Mouse (Mus musculus): ENCODE results near the gene Tas1r2.
A peak's percentile ranks its signal among the peaks of the same experiment; 100 is the strongest.

The Tas1r2 gene

GRCm38 (mm10) chr4:139639801-139640200 is 13.5 kb upstream of the Tas1r2 start:
- no peak for DNase-seq

GRCm38 (mm10) chr4:139640333-139640732 is 13.0 kb upstream of the Tas1r2 start:
- DNase-seq = no peak

- no peak for DNase-seq
These were observed 12.6 kb upstream of the Tas1r2 start for GRCm38 (mm10) chr4:139640775-139641174.

GRCm38 (mm10) chr4:139641829-139642425 is 11.4 kb upstream of the Tas1r2 start:
- peak; percentile 25 for DNase-seq

GRCm38 (mm10) chr4:139643972-139644371 is 9.4 kb upstream of the Tas1r2 start:
- DNase-seq = peak; percentile 73

GRCm38 (mm10) chr4:139646916-139647315 is 6.4 kb upstream of the Tas1r2 start:
- DNase-seq = no peak

GRCm38 (mm10) chr4:139650086-139650743 is 3.1 kb upstream of the Tas1r2 start:
- DNase-seq = no peak

- no peak for DNase-seq
These were observed 2.4 kb upstream of the Tas1r2 start for GRCm38 (mm10) chr4:139650907-139651306.

- no peak for DNase-seq
These were observed 8.6 kb downstream of the Tas1r2 start for GRCm38 (mm10) chr4:139661897-139662296.

- no peak for DNase-seq
These were observed 14.3 kb downstream of the Tas1r2 start for GRCm38 (mm10) chr4:139667632-139668031.

- DNase-seq = peak; percentile 58
These were observed 16.5 kb downstream of the Tas1r2 start for GRCm38 (mm10) chr4:139669847-139670246.

GRCm38 (mm10) chr4:139675696-139676095 is 22.4 kb downstream of the Tas1r2 start:
- DNase-seq = no peak

- DNase-seq = no peak
These were observed 30.6 kb downstream of the Tas1r2 start for GRCm38 (mm10) chr4:139683728-139684638.

GRCm38 (mm10) chr4:139684639-139685017 is 31.3 kb downstream of the Tas1r2 start:
- DNase-seq = peak; percentile 36

- DNase-seq = no peak
These were observed 34.7 kb downstream of the Tas1r2 start for GRCm38 (mm10) chr4:139688058-139688457.

- no peak for DNase-seq
These were observed 36.4 kb downstream of the Tas1r2 start for GRCm38 (mm10) chr4:139689627-139690269.

GRCm38 (mm10) chr4:139693315-139693714 is 40.0 kb downstream of the Tas1r2 start:
- DNase-seq = no peak

- DNase-seq = no peak
These were observed 44.4 kb downstream of the Tas1r2 start for GRCm38 (mm10) chr4:139697755-139698154.

- DNase-seq = no peak
These were observed 45.3 kb downstream of the Tas1r2 start for GRCm38 (mm10) chr4:139698602-139699001.

- no peak for DNase-seq
These were observed 49.6 kb downstream of the Tas1r2 start for GRCm38 (mm10) chr4:139702914-139703313.

GRCm38 (mm10) chr4:139703468-139703867 is 50.1 kb downstream of the Tas1r2 start:
- DNase-seq = peak; percentile 3

- no peak for DNase-seq
These were observed 52.6 kb downstream of the Tas1r2 start for GRCm38 (mm10) chr4:139705986-139706385.

Measured in thymus, postnatal 25 days (tissue).